Mouse (Mus musculus) lung, embryonic 16.5 days (tissue): Measurements from ENCODE around the gene Ip6k3. TPM values are rescaled to one million over a fixed set of nuclear protein-coding genes. Genes with fewer than 3 reads are reported as not detected.

Experiments
- ATAC-seq: fragments of 200-750 bp; cut with Nextera tagmentation; 2 replicates; pipeline ENCODE4 v1.8.0; 2017; ENCODE audit warnings: low read depth, mild to moderate bottlenecking, moderate library complexity
- H3K27ac ChIP-seq: fragments of 300-500 bp; sonication (generic); 2 replicates; pipeline ENCODE4 v1.5.1; 2014; ENCODE audit warnings: mild to moderate bottlenecking, control low read depth, low read length
- H3K27me3 ChIP-seq: fragments of 300-500 bp; sonication (generic); 2 replicates; pipeline ENCODE4 v1.6.1; 2014; ENCODE audit warnings: low read depth, low read length, mixed read lengths; ENCODE audit not compliant: control insufficient read depth, insufficient read depth
- H3K36me3 ChIP-seq: fragments of 300-500 bp; sonication (generic); 2 replicates; pipeline ENCODE4 v1.6.1; 2014; ENCODE audit warnings: low read length; ENCODE audit not compliant: control insufficient read depth, insufficient read depth
- H3K4me1 ChIP-seq: fragments of 300-500 bp; sonication (generic); replicated peaks from 2 replicates; pipeline ENCODE4 v1.6.1; 2014; ENCODE audit warnings: low read length, mixed read lengths; ENCODE audit not compliant: control insufficient read depth, insufficient read depth
- H3K4me2 ChIP-seq: fragments of 300-500 bp; sonication (generic); 2 replicates; pipeline ENCODE4 v1.6.1; 2014; ENCODE audit warnings: low read depth, low read length, control low read depth
- H3K4me3 ChIP-seq: fragments of 300-500 bp; sonication (generic); 2 replicates; pipeline ENCODE4 v1.5.1; 2014; ENCODE audit warnings: mild to moderate bottlenecking, low read length, control low read depth
- H3K9ac ChIP-seq: fragments of 300-500 bp; sonication (generic); 2 replicates; pipeline ENCODE4 v1.6.1; 2014; ENCODE audit warnings: low read length, control low read depth
- H3K9me3 ChIP-seq: fragments of 300-500 bp; sonication (generic); 2 replicates; pipeline ENCODE4 v1.6.1; 2016; ENCODE audit warnings: low read length; ENCODE audit not compliant: control insufficient read depth
- WGBS: fragments of 180-500 bp; shearing (Covaris S2); extraction: QIAGEN DNeasy Blood & Tissue Kit; methylation state at CpG from one replicate; pipeline ENCODE4 v1.1.7; 2014; 5-methylcytosine and 5-hydroxymethylcytosine counted together
- polyA plus RNA-seq: library from polyadenylated mRNA; unstranded; fragments of >200 nt; fragmentation: Nextera tagmentation; extraction: Ambion mirVana; gene quantifications from 2 replicates; pipeline ENCODE4 v1.2.1, GENCODE M21; 2015

Ip6k3 gene
- polyA plus RNA-seq, 1 experiment from 2014 or later = 0.16 TPM

DNA sequence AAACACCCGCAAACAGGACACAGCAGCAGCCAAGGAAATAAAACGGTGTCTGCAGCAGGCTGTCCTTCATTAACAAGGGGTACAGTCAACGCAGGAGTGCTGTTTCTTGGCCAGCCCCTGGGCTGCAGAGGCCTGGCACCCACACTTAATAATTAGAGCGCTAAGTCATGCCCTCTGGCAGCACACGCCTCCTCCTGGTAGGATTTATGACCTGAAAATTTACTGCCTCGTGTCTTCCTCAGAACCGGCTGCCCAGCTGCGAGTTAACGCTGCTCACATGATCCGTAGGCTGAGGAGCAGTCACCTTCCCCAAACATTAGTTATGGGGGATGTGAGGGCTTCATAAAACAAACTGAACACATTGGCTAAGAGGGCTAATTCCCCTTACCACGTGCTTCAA is 33.2 kb upstream of the Ip6k3 start:
- ATAC-seq = no peak
- WGBS = 60% methylated on average over 11 of the region's 11 CpGs
- H3K27ac ChIP-seq = no peak overlapping the region
- no peaks in the 10 kb centered on the region for H3K9me3 ChIP-seq
- H3K27me3 ChIP-seq = no peaks in the 10 kb centered on the region
- H3K4me2 ChIP-seq = no peak overlapping the region
- peaks cover 10% of the 10 kb centered on the region for H3K4me1 ChIP-seq
- no peak overlapping the region for H3K9ac ChIP-seq
- peaks cover 30% of the 10 kb centered on the region for H3K36me3 ChIP-seq
- no peak overlapping the region for H3K4me3 ChIP-seq

DNA sequence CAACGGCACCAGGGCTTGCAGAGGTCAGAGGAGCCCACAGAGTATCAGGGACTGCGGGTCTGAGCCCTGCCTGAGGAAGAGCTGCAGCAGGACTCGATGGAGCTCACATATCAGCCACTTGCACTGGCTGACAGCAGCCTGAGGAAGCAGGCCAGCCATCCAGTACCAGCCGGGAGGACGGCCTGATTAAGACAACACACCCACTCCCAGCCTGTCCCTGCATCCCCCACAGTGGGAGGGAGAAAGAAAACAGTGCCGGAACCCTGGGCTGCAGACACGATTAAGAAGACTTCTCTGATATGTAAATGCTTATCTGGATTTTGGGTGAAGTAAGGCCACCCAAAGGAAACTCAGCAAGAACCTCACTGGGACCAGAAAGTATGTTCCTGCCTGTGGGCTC is 32.3 kb upstream of the Ip6k3 start:
- no peaks in the 10 kb centered on the region for H3K27me3 ChIP-seq
- no peak overlapping the region for H3K4me2 ChIP-seq
- H3K36me3 ChIP-seq = peaks cover 38% of the 10 kb centered on the region
- no peak overlapping the region for H3K27ac ChIP-seq
- peaks cover 10% of the 10 kb centered on the region for H3K4me1 ChIP-seq
- H3K9me3 ChIP-seq = no peaks in the 10 kb centered on the region
- WGBS = 73% methylated on average over 7 of the region's 7 CpGs
- ATAC-seq = no peak
- H3K4me3 ChIP-seq = no peak overlapping the region
- H3K9ac ChIP-seq = no peak overlapping the region

- Histone ChIP-seq H3K27ac (no peak overlapping the region), H3K36me3 (peaks cover 43% of the 10 kb centered on the region), H3K27me3 (no peaks in the 10 kb centered on the region), H3K4me3 (no peak overlapping the region), H3K9me3 (no peaks in the 10 kb centered on the region), H3K9ac (no peak overlapping the region), H3K4me1 (peaks cover 10% of the 10 kb centered on the region), H3K4me2 (no peak overlapping the region)
- WGBS = 95% methylated on average over 9 of the region's 9 CpGs
- ATAC-seq = no peak
Observed at GRCm38 (mm10) chr17:27199205-27199604, 31.6 kb upstream of the Ip6k3 start.

DNA sequence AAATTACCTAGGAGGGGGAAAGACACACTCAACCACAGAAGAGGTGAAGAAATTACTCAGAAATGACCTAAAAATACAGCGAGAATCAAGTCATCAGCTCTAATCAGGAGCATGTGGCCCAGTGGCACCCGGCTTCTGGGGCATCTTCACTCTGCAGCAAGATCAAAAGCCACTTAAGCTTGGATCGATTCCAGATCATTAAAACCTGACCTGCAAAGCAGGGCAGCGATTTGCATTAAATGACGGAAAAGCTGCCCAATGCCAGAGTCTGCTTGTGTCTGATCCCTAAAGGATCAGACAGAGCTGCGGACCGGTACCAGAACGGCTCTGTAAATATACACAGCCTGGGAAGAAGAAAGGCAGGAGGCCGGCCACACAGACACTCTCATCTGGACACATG is 28.6 kb upstream of the Ip6k3 start:
- WGBS = 73% methylated on average over 9 of the region's 9 CpGs
- H3K27ac ChIP-seq = no peak overlapping the region
- H3K9ac ChIP-seq = no peak overlapping the region
- no peaks in the 10 kb centered on the region for H3K4me1 ChIP-seq
- H3K9me3 ChIP-seq = no peaks in the 10 kb centered on the region
- no peak overlapping the region for H3K4me2 ChIP-seq
- ATAC-seq = no peak
- peaks cover 49% of the 10 kb centered on the region for H3K36me3 ChIP-seq
- H3K4me3 ChIP-seq = no peak overlapping the region
- no peaks in the 10 kb centered on the region for H3K27me3 ChIP-seq

DNA sequence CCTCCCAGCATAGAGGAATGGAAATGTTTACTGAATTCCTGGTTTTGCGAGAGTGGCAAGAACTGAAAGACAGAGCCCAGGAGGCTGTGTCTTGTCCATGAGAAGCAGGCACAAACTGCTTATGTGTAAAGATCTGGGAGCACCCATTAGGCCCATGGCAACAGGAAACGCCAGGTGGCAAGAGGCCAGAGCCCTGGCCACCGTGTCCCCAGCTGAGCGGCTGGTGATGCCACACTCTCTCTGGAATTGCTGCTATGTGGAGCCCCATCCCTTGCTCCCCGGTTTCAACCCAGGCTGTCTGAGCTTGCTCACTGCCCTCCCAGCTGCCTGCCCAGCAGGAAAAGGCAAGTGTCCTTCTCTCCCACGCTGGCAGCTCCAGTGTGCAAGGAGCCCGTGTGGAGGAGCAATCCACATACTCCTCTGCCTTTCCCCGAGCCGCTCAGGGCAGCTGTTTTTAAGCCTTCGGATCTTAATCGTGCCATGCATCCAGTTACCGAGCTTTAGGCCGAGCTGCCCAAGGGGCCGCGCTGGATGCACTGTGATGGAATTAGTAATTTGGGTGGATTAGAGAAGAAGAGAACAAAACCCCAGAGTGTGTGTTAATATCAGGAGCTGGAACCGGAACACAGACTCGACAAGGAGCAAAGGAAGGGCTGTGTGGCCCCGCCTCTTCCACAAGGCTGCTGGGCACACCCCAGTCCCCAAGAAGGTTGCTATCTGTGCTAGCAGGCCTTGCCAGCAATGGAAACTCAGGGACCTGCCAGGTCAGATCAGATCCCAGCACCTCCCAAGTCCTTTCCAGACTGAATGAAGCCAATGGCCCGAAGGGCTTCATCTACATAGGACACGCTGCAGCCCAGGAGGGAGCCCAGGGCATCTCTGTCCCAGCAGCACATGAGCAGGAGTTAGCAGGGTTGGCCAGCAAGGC is 26.9 kb upstream of the Ip6k3 start:
- no peak for ATAC-seq
- Histone ChIP-seq H3K4me3 (no peak overlapping the region), H3K4me2 (no peak overlapping the region), H3K4me1 (no peaks in the 10 kb centered on the region), H3K36me3 (peaks cover 51% of the 10 kb centered on the region), H3K27me3 (no peaks in the 10 kb centered on the region), H3K9me3 (no peaks in the 10 kb centered on the region), H3K27ac (no peak overlapping the region), H3K9ac (no peak overlapping the region)
- 70% methylated on average over 20 of the region's 20 CpGs for WGBS

GRCm38 (mm10) chr17:27191804-27192203 is 24.2 kb upstream of the Ip6k3 start:
- no peaks in the 10 kb centered on the region for H3K27me3 ChIP-seq
- H3K9me3 ChIP-seq = no peaks in the 10 kb centered on the region
- no peaks in the 10 kb centered on the region for H3K4me1 ChIP-seq
- H3K4me2 ChIP-seq = no peak overlapping the region
- H3K4me3 ChIP-seq = no peak overlapping the region
- H3K9ac ChIP-seq = no peak overlapping the region
- H3K27ac ChIP-seq = no peak overlapping the region
- no peak for ATAC-seq
- peaks cover 35% of the 10 kb centered on the region for H3K36me3 ChIP-seq
- 55% methylated on average over 5 of the region's 5 CpGs for WGBS

GRCm38 (mm10) chr17:27191189-27191588 is 23.6 kb upstream of the Ip6k3 start:
- WGBS = 88% methylated on average over 6 of the region's 6 CpGs

GRCm38 (mm10) chr17:27189640-27190216 is 22.1 kb upstream of the Ip6k3 start:
- WGBS = 40% methylated on average over 10 of the region's 10 CpGs
- ATAC-seq = peak; percentile 56; the same call in 1 of the 2 replicates
- Histone ChIP-seq H3K9me3 (no peaks in the 10 kb centered on the region), H3K4me3 (no peak overlapping the region), H3K27ac (no peak overlapping the region), H3K9ac (no peak overlapping the region), H3K36me3 (peaks cover 25% of the 10 kb centered on the region), H3K27me3 (no peaks in the 10 kb centered on the region), H3K4me2 (no peak overlapping the region), H3K4me1 (no peaks in the 10 kb centered on the region)

More at GRCm38 (mm10) chr17:27191189-27191588, 23.6 kb upstream of the Ip6k3 start:
- no peak overlapping the region for H3K9ac ChIP-seq
- H3K36me3 ChIP-seq = peaks cover 35% of the 10 kb centered on the region
- no peaks in the 10 kb centered on the region for H3K4me1 ChIP-seq
- H3K9me3 ChIP-seq = no peaks in the 10 kb centered on the region
- H3K27me3 ChIP-seq = no peaks in the 10 kb centered on the region
- no peak overlapping the region for H3K27ac ChIP-seq
- no peak overlapping the region for H3K4me2 ChIP-seq
- no peak overlapping the region for H3K4me3 ChIP-seq
- no peak for ATAC-seq

DNA sequence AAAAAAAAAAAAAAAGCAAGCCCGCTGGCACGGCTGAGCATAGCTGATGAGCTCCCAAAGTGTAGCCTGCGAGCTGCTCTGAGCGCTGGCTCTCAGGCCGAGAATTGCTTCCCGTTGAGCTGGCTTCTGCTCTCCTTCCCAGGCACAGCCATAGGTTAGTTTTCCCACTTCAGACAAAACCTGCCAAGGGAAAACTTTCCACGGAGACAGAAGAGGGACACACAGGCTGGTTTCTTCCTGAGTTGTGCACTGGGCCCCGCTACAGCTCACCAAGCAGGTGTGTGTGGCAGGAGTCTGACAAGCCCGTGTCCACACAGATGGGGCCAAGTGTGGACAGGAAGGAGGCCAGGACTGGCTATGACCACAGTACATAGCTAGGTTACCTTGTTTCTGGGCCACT is 21.3 kb upstream of the Ip6k3 start:
- no peak overlapping the region for H3K9ac ChIP-seq
- no peak for ATAC-seq
- no peaks in the 10 kb centered on the region for H3K4me1 ChIP-seq
- 69% methylated on average over 9 of the region's 9 CpGs for WGBS
- peaks cover 19% of the 10 kb centered on the region; the same call in 1 of the 2 replicates for H3K36me3 ChIP-seq
- H3K27me3 ChIP-seq = no peaks in the 10 kb centered on the region
- no peak overlapping the region for H3K4me3 ChIP-seq
- no peak overlapping the region for H3K27ac ChIP-seq
- H3K9me3 ChIP-seq = no peaks in the 10 kb centered on the region; the same call in 1 of the 2 replicates
- no peak overlapping the region for H3K4me2 ChIP-seq
